Mouse (Mus musculus) heart, postnatal 0 days (tissue): ENCODE results near the gene Cep44.

Experiments
- CTCF ChIP-seq: IDR thresholded peaks from 2 replicates; pipeline ENCODE4 v1.5.1; 2016; ENCODE audit warnings: antibody characterized with exemption, control low read depth, low read depth
- EP300 ChIP-seq: IDR thresholded peaks from 2 replicates; pipeline ENCODE4 v1.6.1; 2016; ENCODE audit warnings: antibody characterized with exemption, low read depth

DNA sequence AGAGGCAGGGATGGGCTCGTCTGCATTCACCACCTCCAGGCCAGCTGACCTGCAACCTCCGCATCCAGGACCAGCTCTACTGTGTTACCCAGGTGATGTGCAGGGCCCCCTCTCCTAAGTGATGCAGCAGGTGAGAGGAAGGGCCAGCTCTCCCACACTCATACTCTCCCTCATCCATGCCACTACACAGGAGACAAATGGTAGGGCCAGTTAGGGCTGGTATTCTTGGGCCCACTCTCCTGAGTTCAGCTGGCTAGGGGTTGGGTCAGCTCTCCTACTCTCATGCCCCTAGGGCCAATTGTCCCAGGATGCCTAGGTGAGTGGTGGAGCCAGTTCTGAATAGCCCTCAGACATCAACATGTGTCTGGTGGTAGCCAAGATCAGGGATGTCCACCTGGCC is 30.6 kb downstream of the Cep44 start:
- TF ChIP-seq CTCF (no peak), EP300 (no peak)
